Mouse (Mus musculus): ENCODE measurements around the gene Kcnip4.

Kcnip4 gene

GRCm38 (mm10) chr5:48419741-48420140 is 1105.0 kb downstream of the Kcnip4 start:
- no peak for DNase-seq (ENCODE audit: low read depth, low spot score)

GRCm38 (mm10) chr5:48412261-48412660 is 1112.4 kb downstream of the Kcnip4 start:
- no peak for DNase-seq (ENCODE audit: low read depth, low spot score)

- DNase-seq (ENCODE audit: low read depth, low spot score) = no peak
Observed at GRCm38 (mm10) chr5:48411462-48411861, 1113.2 kb downstream of the Kcnip4 start.

- no peak for DNase-seq (ENCODE audit: low read depth, low spot score)
Observed at GRCm38 (mm10) chr5:48410348-48410747, 1114.4 kb downstream of the Kcnip4 start.

GRCm38 (mm10) chr5:48408276-48408675 is 1116.4 kb downstream of the Kcnip4 start:
- no peak for DNase-seq (ENCODE audit: low read depth, low spot score)

GRCm38 (mm10) chr5:48402497-48402896 is 1122.2 kb downstream of the Kcnip4 start:
- no peak for DNase-seq (ENCODE audit: low read depth, low spot score)

GRCm38 (mm10) chr5:48371890-48372766 is 1152.6 kb downstream of the Kcnip4 start:
- DNase-seq (ENCODE audit: low read depth, low spot score) = peak; percentile 91

GRCm38 (mm10) chr5:48349309-48349708 is 1175.4 kb downstream of the Kcnip4 start:
- no peak for DNase-seq (ENCODE audit: low read depth, low spot score)

GRCm38 (mm10) chr5:48345983-48346648 is 1178.6 kb downstream of the Kcnip4 start:
- no peak for DNase-seq (ENCODE audit: low read depth, low spot score)

- DNase-seq (ENCODE audit: low read depth, low spot score) = no peak
Observed at GRCm38 (mm10) chr5:48345095-48345982, 1179.4 kb downstream of the Kcnip4 start.

- no peak for DNase-seq (ENCODE audit: low read depth, low spot score)
Observed at GRCm38 (mm10) chr5:48340808-48341433, 1183.8 kb downstream of the Kcnip4 start.
